In the genomic region with DNA sequence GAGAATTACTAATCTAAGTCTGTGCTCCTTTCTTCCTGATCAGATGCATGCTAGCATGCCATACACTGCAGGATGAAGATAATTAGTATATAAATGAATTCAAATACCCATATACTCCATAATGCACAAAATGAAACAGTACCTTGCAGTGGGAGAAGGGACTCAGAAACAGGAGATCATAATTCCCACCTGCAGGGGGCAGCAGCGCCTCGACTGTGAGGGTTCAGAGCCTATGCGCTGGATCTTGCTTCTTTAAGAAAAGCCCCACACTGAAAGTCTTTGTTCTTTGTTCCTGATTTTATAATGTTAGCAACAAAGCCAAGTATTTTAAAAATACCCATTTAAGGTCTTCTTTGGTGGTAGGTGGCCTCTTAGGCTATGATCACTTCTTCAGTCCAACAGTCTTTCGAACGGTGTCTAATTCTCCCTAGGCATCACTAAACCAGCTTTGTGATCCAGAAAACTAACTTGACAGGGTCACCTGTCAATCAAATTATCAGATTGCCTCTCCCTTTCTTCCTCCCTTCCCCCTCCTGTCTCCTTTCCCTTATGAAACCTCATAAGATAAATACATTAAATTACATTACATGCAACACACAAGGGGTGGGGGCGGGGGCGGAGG, we compare ENCODE assay signal across 9 mouse cellular contexts. TPM values are rescaled to one million over a fixed set of nuclear protein-coding genes. Genes with fewer than 3 reads are reported as not detected.
A peak's percentile ranks its signal among the peaks of the same experiment; 100 is the strongest.
DNase-seq lines count a peak whose midpoint lies in the region; ATAC-seq and TF ChIP-seq lines count a peak whose summit lies in the region.
"Had no signal": no experiment of that assay in that cellular context is flagged by ENCODE, and none has a peak within 500 bp of the region (broad histone marks: within the 10 kb centered on the region; RNA-seq: fewer than 3 reads in every experiment).

No protein-coding gene starts in this region.

- peak; percentile 80 for DNase-seq in CD4-positive, CD25-positive, alpha-beta regulatory T cell, adult 2 months (ENCODE audit: low read depth, low spot score)
- peak; percentile 24 for DNase-seq in Muller cell, postnatal 12 days (ENCODE audit: inconsistent ontology term)
- peak; percentile 89 to 92 for DNase-seq in cerebellum, postnatal 10 days
- peak; percentile 73 for DNase-seq in gastrocnemius, adult 2 months
- DNase-seq in layer of hippocampus, adult 11-12 months (ENCODE audit: low spot score), result peak; percentile 82
- peak; percentile 82 for DNase-seq in lung, postnatal 36 days
- DNase-seq in right cerebral cortex, adult 2 months (ENCODE audit: low spot score in 2 of 2), result peak; percentile 90 to 96

- no peak overlapping the region for H3K4me3 ChIP-seq in gastrocnemius, adult 2 months
- H3K4me3 ChIP-seq: heart, embryonic 15.5 days had no signal

- TF ChIP-seq CTCF in gastrocnemius, adult 2 months (IDR thresholded peaks at IDR 0.05), result peak; percentile 83; the same call in 1 of the 2 replicates

- ATAC-seq in monocyte, adult 5-6 weeks (replicated peaks; ENCODE audit: insufficient number of reproducible peaks, low FRiP score, low TSS enrichment, poor library complexity, severe bottlenecking), result no peak; the same call in 1 of the 2 replicates

- intact Hi-C loops in gastrocnemius, adult 2 months (cut with DNase I), result loop anchor here (5.0 kb wide), 1 partner anchor 175 kb away; no protein-coding TSS in a partner anchor

- no peak overlapping the region for H3K27ac ChIP-seq in gastrocnemius, adult 2 months
- H3K27ac ChIP-seq: heart, embryonic 15.5 days had no signal

RNA-seq across cellular contexts. Expression of a gene that starts 15.7 kb away (rescaled TPM):
- total RNA-seq in gastrocnemius, adult 2 months (2021), result 10 to 100 TPM; 24.1 to 33.9 TPM
- total RNA-seq in monocyte, adult 5-6 weeks (2017), result 216 to 262 TPM (median 246 TPM) in 3 replicates

RNA-seq across cellular contexts. Expression of a gene that starts 56.0 kb away (rescaled TPM):
- 1 to 10 TPM; 1.6 to 2.0 TPM for total RNA-seq in gastrocnemius, adult 2 months (2021)
- 1.6 to 4.1 TPM (median 2.7 TPM) in 3 replicates for total RNA-seq in monocyte, adult 5-6 weeks (2017)

RNA-seq across cellular contexts. Expression of a gene that starts 56.3 kb away (rescaled TPM):
- total RNA-seq in gastrocnemius, adult 2 months (2021), result 1 to 10 TPM; 1.3 to 2.2 TPM
- 3.7 to 20.3 TPM (median 12.0 TPM) in 3 replicates for total RNA-seq in monocyte, adult 5-6 weeks (2017)

Comparison
In these comparisons a context has a peak if more than half of its experiments do, and no peak if none do; other contexts are left out.
1. DNase-seq: peak in every context shown above with its lines; median percentile 93 in right cerebral cortex, adult 2 months; 90 in cerebellum, postnatal 10 days; 82 in layer of hippocampus, adult 11-12 months; 82 in lung, postnatal 36 days; 80 in CD4-positive, CD25-positive, alpha-beta regulatory T cell, adult 2 months; 73 in gastrocnemius, adult 2 months; 24 in Muller cell, postnatal 12 days.